Mouse (Mus musculus) kidney, embryonic 15.5 days (tissue): Measurements from ENCODE around the gene Tceal3. TPM values are rescaled to one million over a fixed set of nuclear protein-coding genes. Genes with fewer than 3 reads are reported as not detected.
"Not testable (repeated sequence)": the region's sequence is repeated elsewhere in the genome, so short reads cannot be mapped to it uniquely, and the experiment has no call there.

Source experiments
- ATAC-seq: fragments of 200-750 bp; cut with Nextera tagmentation; replicated peaks from 2 replicates; pipeline ENCODE4 v1.8.0; 2017; ENCODE audit warnings: moderate TSS enrichment; ENCODE audit not compliant: low FRiP score
- H3K27ac ChIP-seq: fragments of 300-500 bp; sonication (generic); 2 replicates; pipeline ENCODE4 v1.5.1; 2015; ENCODE audit warnings: mild to moderate bottlenecking, inconsistent platforms
- H3K27me3 ChIP-seq: fragments of 300-500 bp; sonication (generic); 2 replicates; pipeline ENCODE4 v1.6.1; 2015; ENCODE audit warnings: inconsistent platforms
- H3K36me3 ChIP-seq: fragments of 300-500 bp; sonication (generic); 2 replicates; pipeline ENCODE4 v1.6.1; 2015; ENCODE audit warnings: inconsistent platforms
- H3K4me1 ChIP-seq: fragments of 300-500 bp; sonication (generic); 2 replicates; pipeline ENCODE4 v1.6.1; 2015; ENCODE audit warnings: inconsistent platforms
- H3K4me2 ChIP-seq: fragments of 300-500 bp; sonication (generic); 2 replicates; pipeline ENCODE4 v1.6.1; 2015; ENCODE audit warnings: moderate library complexity, mild to moderate bottlenecking, inconsistent platforms
- H3K4me3 ChIP-seq: fragments of 300-500 bp; sonication (generic); replicated peaks from 2 replicates; pipeline ENCODE4 v1.5.1; 2015; ENCODE audit warnings: mild to moderate bottlenecking, inconsistent platforms
- H3K9ac ChIP-seq: fragments of 300-500 bp; sonication (generic); 2 replicates; pipeline ENCODE4 v1.6.1; 2015; ENCODE audit warnings: mild to moderate bottlenecking, inconsistent platforms
- H3K9me3 ChIP-seq: fragments of 300-500 bp; sonication (generic); replicated peaks from 2 replicates; pipeline ENCODE4 v1.6.1; 2016; ENCODE audit warnings: inconsistent platforms
- WGBS: fragments of 180-500 bp; shearing (Covaris S2); methylation state at CpG from one replicate; pipeline ENCODE4 v1.1.7; 2015; ENCODE audit warnings: mixed read lengths; 5-methylcytosine and 5-hydroxymethylcytosine counted together
- polyA plus RNA-seq: library from polyadenylated mRNA; unstranded; fragments of >200 nt; fragmentation: Nextera tagmentation; extraction: Ambion mirVana; gene quantifications from 2 replicates; pipeline ENCODE4 v1.2.1, GENCODE M21; 2015

Gene Tceal3
- polyA plus RNA-seq, 1 experiment from 2014 or later: 10.5 TPM

GRCm38 (mm10) chrX:136708168-136708681 lies 117.6 kb downstream of the Tceal3 start:
- Histone ChIP-seq H3K27ac (peak overlapping the region; percentile 85), H3K4me3 (peak overlapping the region; percentile 54), H3K27me3 (peaks cover 15% of the 10 kb centered on the region), H3K9me3 (no peaks in the 10 kb centered on the region), H3K4me2 (peak overlapping the region; percentile 60), H3K9ac (peak overlapping the region; percentile 56), H3K4me1 (0 out of 2 replicates have a peak, but pooled peaks cover 2% of the 10 kb centered on the region), H3K36me3 (no peaks in the 10 kb centered on the region)
- ATAC-seq: peak; percentile 90
- 11% methylated on average over 18 of the region's 18 CpGs for WGBS

- peak overlapping the region; percentile 54 for H3K4me3 ChIP-seq
- H3K9me3 ChIP-seq: no peaks in the 10 kb centered on the region
- peaks cover 15% of the 10 kb centered on the region for H3K27me3 ChIP-seq
- WGBS: 29% methylated on average over 14 of the region's 14 CpGs
- H3K4me2 ChIP-seq: peak overlapping the region; percentile 60
- H3K36me3 ChIP-seq: no peaks in the 10 kb centered on the region
- peak; percentile 55 for ATAC-seq
- peak overlapping the region; percentile 56 for H3K9ac ChIP-seq
- H3K4me1 ChIP-seq: 0 out of 2 replicates have a peak, but pooled peaks cover 2% of the 10 kb centered on the region
- H3K27ac ChIP-seq: peak overlapping the region; percentile 85
These were observed 118.1 kb downstream of the Tceal3 start for GRCm38 (mm10) chrX:136708782-136709181.

DNA sequence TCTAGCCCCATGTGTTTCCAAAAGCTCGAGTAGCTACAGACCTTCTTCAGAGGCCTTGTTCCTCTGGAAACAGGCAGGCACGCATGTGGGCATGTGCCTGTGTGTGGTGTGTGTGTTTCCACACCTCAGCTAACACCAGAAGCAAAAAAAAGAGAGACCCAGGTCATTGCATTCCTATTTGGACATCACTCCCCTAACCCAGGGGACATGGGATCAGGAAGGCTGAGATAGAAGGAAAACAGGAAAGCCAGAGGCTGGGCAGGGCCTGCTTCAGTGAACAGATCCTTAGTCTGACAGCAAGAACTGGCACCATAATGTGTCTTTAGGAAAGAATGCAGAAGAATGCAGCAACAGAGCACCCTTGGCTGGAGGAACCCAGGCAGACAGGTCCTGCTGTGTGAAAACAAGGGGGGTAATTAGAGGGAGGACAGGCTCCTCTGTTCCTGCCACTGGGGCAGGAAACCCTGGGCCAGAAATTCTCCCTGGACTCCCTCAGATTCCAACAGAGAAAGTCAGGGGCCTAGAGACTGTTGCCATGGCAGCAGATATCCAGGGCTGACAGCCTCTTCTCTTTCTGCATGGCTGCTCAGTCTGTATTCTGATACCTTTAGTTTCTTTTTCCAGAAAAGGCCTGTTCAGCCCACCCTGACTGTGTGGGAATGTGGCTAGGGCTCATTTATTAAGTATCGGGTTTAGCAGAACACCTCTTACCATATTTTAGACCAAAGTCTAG lies 124.3 kb downstream of the Tceal3 start:
- peaks cover 22% of the 10 kb centered on the region for H3K27me3 ChIP-seq
- H3K36me3 ChIP-seq, H3K9me3 ChIP-seq, H3K4me1 ChIP-seq, H3K4me2 ChIP-seq, H3K27ac ChIP-seq, H3K4me3 ChIP-seq, H3K9ac ChIP-seq: not testable (repeated sequence)
- 35% methylated on average over 3 of the region's 3 CpGs for WGBS
- ATAC-seq: peak; percentile 95

Other genes with a start within 250 kb of the Tceal3 start
- not detected in 2 replicates for gene Kir3dl1, start 72.8 kb upstream of the Tceal3 start, polyA plus RNA-seq
- gene Kir3dl2, start 46.8 kb upstream of the Tceal3 start, polyA plus RNA-seq: not detected in 2 replicates
- 10.4 and 11.8 TPM in 2 replicates for gene Tceal1, start 117.1 kb downstream of the Tceal3 start, polyA plus RNA-seq
- gene Morf4l2, start 152.8 kb downstream of the Tceal3 start, polyA plus RNA-seq: 557 and 568 TPM in 2 replicates
- gene Glra4, start 189.3 kb downstream of the Tceal3 start, polyA plus RNA-seq: 0.09 TPM in 1 of 2 replicates, not detected in the other
- 3.4 and 4.7 TPM in 2 replicates for gene Plp1, start 231.8 kb downstream of the Tceal3 start, polyA plus RNA-seq